Mouse (Mus musculus) neural tube, embryonic 14.5 days (tissue): ENCODE measurements at regions not wholly inside any gene's neighbourhood (a gene's known extent, or its start where the extent isn't known, plus 50 kb on each side); places are given as distances from the start of the nearest gene placed in this dataset. TPM values are rescaled to one million over a fixed set of nuclear protein-coding genes. Genes with fewer than 3 reads are reported as not detected.

Experiments used
- microRNA-seq: library from miRNA; unstranded; fragments of <30 nt; microRNA quantifications from one replicate; pipeline ENCODE4, GENCODE M21; 2016

Small RNA genes lying in the stretch of these regions (microRNA-seq; reads per million reads assigned to microRNA genes)
- not detected for gene Gm27392
